Comparison of ENCODE assay signal across 9 mouse cellular contexts in the genomic region with DNA sequence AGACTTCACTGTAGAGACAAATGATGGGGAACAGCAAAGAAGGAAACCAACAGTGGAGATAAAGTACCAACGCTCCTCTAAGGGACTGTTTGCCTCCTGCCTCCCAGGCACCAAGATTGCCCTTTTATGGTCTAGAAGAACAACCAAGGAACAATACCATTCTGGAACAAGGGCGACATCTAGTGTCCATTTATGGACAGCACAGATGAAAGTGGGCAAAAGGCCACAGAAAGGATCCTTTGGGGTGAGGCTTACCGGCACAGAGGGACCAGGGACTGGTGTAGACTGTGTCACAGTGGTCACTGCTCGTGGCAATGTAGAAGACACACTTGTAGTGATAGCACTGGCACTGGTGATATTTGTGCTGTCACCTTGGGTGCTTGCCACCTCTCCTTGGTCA. TPM values are rescaled to one million over a fixed set of nuclear protein-coding genes. Genes with fewer than 3 reads are reported as not detected.
DNase-seq lines count a peak whose midpoint lies in the region; ATAC-seq and TF ChIP-seq lines count a peak whose summit lies in the region.
"Had no signal": no experiment of that assay in that cellular context is flagged by ENCODE, and none has a peak within 500 bp of the region (broad histone marks: within the 10 kb centered on the region; RNA-seq: fewer than 3 reads in every experiment).

No protein-coding gene starts in this region.

- TF ChIP-seq POLR2A in thymus, adult 2 months (IDR thresholded peaks at IDR 0.05; ENCODE audit: control insufficient read depth, extremely low read depth, insufficient read depth, low read length, poor library complexity) = no peak

- no peak for TF ChIP-seq CTCF in thymus, adult 2 months (IDR thresholded peaks at IDR 0.05; ENCODE audit: borderline replicate concordance, control insufficient read depth, extremely low read depth, insufficient read depth, low read length, poor library complexity)

- no peaks in the 10 kb centered on the region for H3K9me3 ChIP-seq in forebrain, embryonic 16.5 days (ENCODE audit: control insufficient read depth, low read length)
- no peaks in the 10 kb centered on the region for H3K9me3 ChIP-seq in intestine, embryonic 15.5 days
- H3K9me3 ChIP-seq in limb, embryonic 12.5 days = no peaks in the 10 kb centered on the region
- no peaks in the 10 kb centered on the region for H3K9me3 ChIP-seq in midbrain, embryonic 13.5 days
- H3K9me3 ChIP-seq: embryonic facial prominence, embryonic 13.5 days had no signal

- no peak overlapping the region for H3K9ac ChIP-seq in forebrain, embryonic 16.5 days (replicated peaks; ENCODE audit: low read depth, low read length)
- no peak overlapping the region for H3K9ac ChIP-seq in intestine, embryonic 15.5 days
- no peak overlapping the region for H3K9ac ChIP-seq in limb, embryonic 12.5 days (replicated peaks)
- no peak overlapping the region for H3K9ac ChIP-seq in midbrain, embryonic 13.5 days (replicated peaks)
- H3K9ac ChIP-seq: embryonic facial prominence, embryonic 13.5 days had no signal

- no peak overlapping the region for H3K4me3 ChIP-seq in thymus, adult 2 months (ENCODE audit: control insufficient read depth, insufficient read depth, low read length)
- H3K4me3 ChIP-seq in forebrain, embryonic 16.5 days (replicated peaks; ENCODE audit: low read length) = no peak overlapping the region
- no peak overlapping the region for H3K4me3 ChIP-seq in intestine, embryonic 15.5 days (replicated peaks)
- no peak overlapping the region for H3K4me3 ChIP-seq in limb, embryonic 12.5 days (replicated peaks)
- H3K4me3 ChIP-seq in midbrain, embryonic 13.5 days (replicated peaks) = no peak overlapping the region
- H3K4me3 ChIP-seq: embryonic facial prominence, embryonic 13.5 days had no signal

- WGBS in thymus, adult 2 months = 40% methylated on average over 4 of the region's 4 CpGs
- WGBS in forebrain, embryonic 16.5 days = 17% methylated on average over 4 of the region's 4 CpGs
- 26% methylated on average over 4 of the region's 4 CpGs for WGBS in intestine, embryonic 15.5 days
- WGBS in limb, embryonic 12.5 days = 31% methylated on average over 4 of the region's 4 CpGs
- 34% methylated on average over 4 of the region's 4 CpGs for WGBS in midbrain, embryonic 13.5 days

- no peaks in the 10 kb centered on the region for H3K4me1 ChIP-seq in thymus, adult 2 months (replicated peaks; ENCODE audit: control insufficient read depth, insufficient read depth, low read length)
- no peaks in the 10 kb centered on the region for H3K4me1 ChIP-seq in forebrain, embryonic 16.5 days (replicated peaks; ENCODE audit: control insufficient read depth, insufficient read depth, low read length)
- no peaks in the 10 kb centered on the region for H3K4me1 ChIP-seq in intestine, embryonic 15.5 days (replicated peaks)
- H3K4me1 ChIP-seq in limb, embryonic 12.5 days (replicated peaks) = no peaks in the 10 kb centered on the region
- H3K4me1 ChIP-seq in midbrain, embryonic 13.5 days (replicated peaks) = no peaks in the 10 kb centered on the region
- H3K4me1 ChIP-seq: embryonic facial prominence, embryonic 13.5 days had no signal

- no peak overlapping the region for H3K27ac ChIP-seq in thymus, adult 2 months (ENCODE audit: control insufficient read depth, insufficient read depth, low read length)
- no peak overlapping the region for H3K27ac ChIP-seq in forebrain, embryonic 16.5 days (ENCODE audit: low read length)
- no peak overlapping the region for H3K27ac ChIP-seq in intestine, embryonic 15.5 days
- no peak overlapping the region for H3K27ac ChIP-seq in limb, embryonic 12.5 days
- no peak overlapping the region for H3K27ac ChIP-seq in midbrain, embryonic 13.5 days
- H3K27ac ChIP-seq: embryonic facial prominence, embryonic 13.5 days had no signal

- peak; percentile 49 for DNase-seq in thymus, adult 2 months
- no peak for DNase-seq in thymus, adult 18-20 months
- peak; percentile 59 for DNase-seq in cerebellum, adult 11 months
- DNase-seq in splenic B cell, adult 2 months (ENCODE audit: low read depth, low spot score) = peak; percentile 83

- no peaks in the 10 kb centered on the region for H3K27me3 ChIP-seq in thymus, adult 2 months (ENCODE audit: control insufficient read depth, insufficient read depth, low read length)
- H3K27me3 ChIP-seq in forebrain, embryonic 16.5 days (replicated peaks; ENCODE audit: control insufficient read depth, insufficient read depth, low read length) = no peaks in the 10 kb centered on the region
- no peaks in the 10 kb centered on the region for H3K27me3 ChIP-seq in intestine, embryonic 15.5 days (replicated peaks)
- H3K27me3 ChIP-seq in limb, embryonic 12.5 days = no peaks in the 10 kb centered on the region
- H3K27me3 ChIP-seq in midbrain, embryonic 13.5 days = no peaks in the 10 kb centered on the region
- no peaks in the 10 kb centered on the region for H3K27me3 ChIP-seq in splenic B cell, adult 2 months (ENCODE audit: control insufficient read depth, insufficient read depth, low read length, poor library complexity, severe bottlenecking)
- H3K27me3 ChIP-seq: embryonic facial prominence, embryonic 13.5 days had no signal

- ATAC-seq in forebrain, embryonic 16.5 days = peak; percentile 53; the same call in 1 of the 2 replicates
- peak; percentile 75 for ATAC-seq in intestine, embryonic 15.5 days
- ATAC-seq in limb, embryonic 12.5 days (ENCODE audit: insufficient number of reproducible peaks, insufficient read depth, low FRiP score, low TSS enrichment, low read depth) = 0 out of 2 replicates have a peak, but pooled peaks have one; percentile 48
- peak; percentile 70 for ATAC-seq in midbrain, embryonic 13.5 days

- H3K4me2 ChIP-seq in forebrain, embryonic 16.5 days (ENCODE audit: low read length) = no peak overlapping the region
- H3K4me2 ChIP-seq in intestine, embryonic 15.5 days (replicated peaks) = no peak overlapping the region
- no peak overlapping the region for H3K4me2 ChIP-seq in limb, embryonic 12.5 days
- no peak overlapping the region for H3K4me2 ChIP-seq in midbrain, embryonic 13.5 days (replicated peaks)
- H3K4me2 ChIP-seq: embryonic facial prominence, embryonic 13.5 days had no signal

- peaks cover 85% of the 10 kb centered on the region for H3K36me3 ChIP-seq in thymus, adult 2 months (ENCODE audit: control insufficient read depth, insufficient read depth, low read length)
- peaks cover 18% of the 10 kb centered on the region for H3K36me3 ChIP-seq in forebrain, embryonic 16.5 days (ENCODE audit: control insufficient read depth, insufficient read depth)
- peaks cover 28% of the 10 kb centered on the region for H3K36me3 ChIP-seq in intestine, embryonic 15.5 days
- H3K36me3 ChIP-seq in limb, embryonic 12.5 days = peaks cover 100% of the 10 kb centered on the region
- peaks cover 97% of the 10 kb centered on the region for H3K36me3 ChIP-seq in midbrain, embryonic 13.5 days
- H3K36me3 ChIP-seq in splenic B cell, adult 2 months (ENCODE audit: control insufficient read depth, insufficient read depth, low read length, poor library complexity, severe bottlenecking) = peaks cover 14% of the 10 kb centered on the region

RNA-seq across cellular contexts. Expression of a gene that starts 17.5 kb away (rescaled TPM):
- 193 and 271 TPM in 2 replicates for polyA plus RNA-seq in thymus, adult 2 months (2012; rRNA removed)
- polyA plus RNA-seq in forebrain, embryonic 16.5 days (2015; fragmentation: Nextera tagmentation; extraction: Ambion mirVana) = 53.8 and 57.0 TPM in 2 replicates
- polyA plus RNA-seq in intestine, embryonic 15.5 days (2015; fragmentation: Nextera tagmentation; extraction: Ambion mirVana) = 43.0 and 45.6 TPM in 2 replicates
- 74.0 and 77.5 TPM in 2 replicates for polyA plus RNA-seq in limb, embryonic 12.5 days (2016; fragmentation: Nextera tagmentation; extraction: Ambion mirVana)
- polyA plus RNA-seq in midbrain, embryonic 13.5 days (2015; fragmentation: Nextera tagmentation; extraction: Ambion mirVana) = 61.9 and 63.0 TPM in 2 replicates

RNA-seq across cellular contexts. Expression of a gene that starts 18.0 kb away (rescaled TPM):
- polyA plus RNA-seq in thymus, adult 2 months (2012; rRNA removed) = 13.7 and 16.1 TPM in 2 replicates
- 6.7 and 10.3 TPM in 2 replicates for polyA plus RNA-seq in forebrain, embryonic 16.5 days (2015; fragmentation: Nextera tagmentation; extraction: Ambion mirVana)
- polyA plus RNA-seq in intestine, embryonic 15.5 days (2015; fragmentation: Nextera tagmentation; extraction: Ambion mirVana) = 154 and 197 TPM in 2 replicates
- 14.1 and 20.7 TPM in 2 replicates for polyA plus RNA-seq in limb, embryonic 12.5 days (2016; fragmentation: Nextera tagmentation; extraction: Ambion mirVana)
- polyA plus RNA-seq in midbrain, embryonic 13.5 days (2015; fragmentation: Nextera tagmentation; extraction: Ambion mirVana) = 10.5 and 12.3 TPM in 2 replicates

RNA-seq across cellular contexts. Expression of a gene that starts 26.9 kb away (rescaled TPM):
- 82.0 and 102 TPM in 2 replicates for polyA plus RNA-seq in thymus, adult 2 months (2012; rRNA removed)
- polyA plus RNA-seq in forebrain, embryonic 16.5 days (2015; fragmentation: Nextera tagmentation; extraction: Ambion mirVana) = 101 and 103 TPM in 2 replicates
- 163 and 169 TPM in 2 replicates for polyA plus RNA-seq in intestine, embryonic 15.5 days (2015; fragmentation: Nextera tagmentation; extraction: Ambion mirVana)
- polyA plus RNA-seq in limb, embryonic 12.5 days (2016; fragmentation: Nextera tagmentation; extraction: Ambion mirVana) = 158 and 159 TPM in 2 replicates
- polyA plus RNA-seq in midbrain, embryonic 13.5 days (2015; fragmentation: Nextera tagmentation; extraction: Ambion mirVana) = 107 and 108 TPM in 2 replicates

RNA-seq across cellular contexts. Expression of a gene that starts 27.0 kb away (rescaled TPM):
- 574 and 583 TPM in 2 replicates for polyA plus RNA-seq in thymus, adult 2 months (2012; rRNA removed)
- 2.8 and 3.1 TPM in 2 replicates for polyA plus RNA-seq in forebrain, embryonic 16.5 days (2015; fragmentation: Nextera tagmentation; extraction: Ambion mirVana)
- polyA plus RNA-seq in intestine, embryonic 15.5 days (2015; fragmentation: Nextera tagmentation; extraction: Ambion mirVana) = 3.7 and 4.1 TPM in 2 replicates
- polyA plus RNA-seq in limb, embryonic 12.5 days (2016; fragmentation: Nextera tagmentation; extraction: Ambion mirVana) = 2.7 and 3.7 TPM in 2 replicates
- polyA plus RNA-seq in midbrain, embryonic 13.5 days (2015; fragmentation: Nextera tagmentation; extraction: Ambion mirVana) = 2.8 and 2.9 TPM in 2 replicates

RNA-seq across cellular contexts. Expression of a gene that starts 52.7 kb away (rescaled TPM):
- 7.1 and 7.5 TPM in 2 replicates for polyA plus RNA-seq in thymus, adult 2 months (2012; rRNA removed)
- polyA plus RNA-seq in forebrain, embryonic 16.5 days (2015; fragmentation: Nextera tagmentation; extraction: Ambion mirVana) = 82.6 and 110 TPM in 2 replicates
- polyA plus RNA-seq in intestine, embryonic 15.5 days (2015; fragmentation: Nextera tagmentation; extraction: Ambion mirVana) = 9.0 and 9.4 TPM in 2 replicates
- 0.93 and 1.7 TPM in 2 replicates for polyA plus RNA-seq in limb, embryonic 12.5 days (2016; fragmentation: Nextera tagmentation; extraction: Ambion mirVana)
- 73.8 and 80.8 TPM in 2 replicates for polyA plus RNA-seq in midbrain, embryonic 13.5 days (2015; fragmentation: Nextera tagmentation; extraction: Ambion mirVana)

Comparison
In these comparisons a context has a peak if more than half of its experiments do, and no peak if none do; other contexts are left out.
1. DNase-seq: peak in thymus, adult 2 months (single experiment), cerebellum, adult 11 months (single experiment) and splenic B cell, adult 2 months (single experiment); none in thymus, adult 18-20 months (0 of 2).
2. Peak in every context shown above with its lines, with median percentiles within 50 percentile points of each other: ATAC-seq.